Mouse (Mus musculus) testis, adult 2 months (tissue): Measurements from ENCODE around the gene Bard1.

Source experiments
- CTCF ChIP-seq: fragments of 200-500 bp; IDR thresholded peaks from 2 replicates; pipeline ENCODE4 v1.5.1; 2012; ENCODE audit warnings: low read depth, mild to moderate bottlenecking, inconsistent platforms, low read length, moderate library complexity; ENCODE audit not compliant: control insufficient read depth, insufficient read depth, insufficient replicate concordance
- POLR2A ChIP-seq: fragments of 200-500 bp; IDR thresholded peaks from 2 replicates; pipeline ENCODE4 v1.6.1; 2012; ENCODE audit warnings: low read depth, mild to moderate bottlenecking, inconsistent platforms, low read length, moderate library complexity; ENCODE audit not compliant: control insufficient read depth

DNA sequence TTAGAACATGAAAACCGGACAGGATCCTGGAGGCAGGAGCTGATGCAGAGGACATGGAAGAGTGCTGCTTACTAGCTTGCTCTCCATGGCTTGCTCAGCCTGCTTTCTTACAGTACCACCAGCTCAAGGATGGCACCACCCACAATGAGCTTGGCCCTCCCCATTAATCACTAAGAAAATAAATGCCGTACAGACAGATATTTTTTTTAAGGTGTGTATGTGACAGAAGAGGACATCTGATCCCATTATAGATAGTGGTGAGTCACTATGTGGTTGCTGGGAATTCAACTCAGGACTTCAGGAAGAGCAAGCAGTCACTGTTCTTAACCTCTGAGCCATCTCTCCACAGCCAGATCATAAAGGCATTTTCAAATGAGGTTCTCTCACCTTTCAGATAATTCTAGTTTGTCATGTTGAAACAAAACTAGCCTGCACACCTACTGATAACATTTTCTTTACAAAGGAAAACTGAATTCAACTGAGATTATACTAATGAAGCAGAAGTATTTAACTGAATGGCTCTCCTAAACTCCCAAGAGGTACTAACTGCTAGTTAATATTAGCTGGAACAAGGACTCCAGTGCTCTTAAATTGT is 7.6 kb downstream of the Bard1 start:
- TF ChIP-seq POLR2A = no peak
- no peak for TF ChIP-seq CTCF
